Mouse (Mus musculus): ENCODE data around the gene Mtrf1.
"Not testable (repeated sequence)": the region's sequence is repeated elsewhere in the genome, so short reads cannot be mapped to it uniquely, and the experiment has no call there.

Mtrf1 gene

DNA sequence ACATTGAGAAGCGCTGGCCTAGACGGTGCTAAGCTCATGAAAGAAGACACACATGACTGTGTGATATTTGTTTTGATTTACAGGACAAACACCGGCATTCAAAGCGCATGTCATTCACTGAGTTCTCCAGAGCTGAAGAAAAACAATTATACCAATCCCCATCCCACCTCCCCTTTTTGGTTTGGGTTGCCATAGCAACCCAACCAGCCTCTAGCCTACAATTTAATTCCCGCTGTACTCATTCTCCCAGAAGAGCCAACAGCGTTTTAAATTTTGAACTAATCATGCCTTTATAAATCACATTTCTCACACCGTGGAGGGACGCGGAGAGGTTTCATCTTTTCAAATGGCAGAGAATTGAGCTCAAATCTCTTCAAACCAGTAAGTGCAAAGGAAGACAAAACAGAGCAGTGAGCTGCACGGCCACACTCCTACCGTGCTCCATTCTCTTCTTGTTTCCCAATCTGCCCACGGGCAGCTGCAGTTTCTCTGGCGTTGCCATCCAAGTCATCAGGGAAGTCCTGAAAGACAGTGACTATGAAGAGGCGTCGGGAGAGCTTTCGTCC is 47.6 kb downstream of the Mtrf1 start:
- peak; percentile 75 for DNase-seq (ENCODE audit: low spot score)

DNA sequence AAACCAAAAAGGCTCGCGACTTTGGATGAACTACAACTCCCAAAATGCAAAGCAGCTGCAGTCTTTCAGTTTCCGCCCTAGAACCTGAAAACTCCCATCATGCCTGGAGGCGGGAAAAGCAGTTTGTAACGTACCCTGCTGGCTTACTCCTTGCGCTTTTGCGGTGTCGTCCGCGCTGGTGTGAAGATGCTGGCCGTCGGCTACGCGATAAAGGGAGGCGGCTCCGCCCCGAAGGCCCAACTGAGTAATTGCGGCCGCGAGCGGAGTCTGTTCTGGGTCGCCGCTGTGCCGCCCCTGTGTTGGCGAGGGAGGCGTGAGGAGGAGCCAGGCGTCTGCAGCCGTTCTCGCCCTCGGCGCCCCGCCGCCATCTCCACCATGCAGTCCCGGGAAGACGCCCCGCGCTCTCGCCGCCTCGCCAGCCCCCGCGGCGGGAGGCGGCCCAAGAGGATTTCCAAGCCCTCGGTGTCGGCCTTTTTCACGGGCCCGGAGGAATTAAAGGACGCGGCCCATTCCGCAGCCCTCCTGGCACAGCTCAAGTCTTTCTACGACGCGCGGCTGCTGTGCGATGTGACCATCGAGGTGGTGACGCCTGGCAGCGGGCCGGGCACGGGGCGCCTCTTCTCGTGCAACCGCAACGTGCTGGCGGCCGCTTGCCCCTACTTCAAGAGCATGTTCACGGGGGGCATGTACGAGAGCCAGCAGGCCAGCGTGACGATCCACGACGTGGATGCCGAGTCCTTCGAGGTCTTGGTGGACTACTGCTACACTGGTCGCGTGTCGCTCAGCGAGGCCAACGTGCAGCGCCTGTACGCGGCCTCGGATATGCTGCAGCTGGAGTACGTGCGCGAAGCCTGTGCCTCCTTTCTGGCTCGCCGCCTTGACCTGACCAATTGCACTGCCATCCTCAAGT is 54.4 kb downstream of the Mtrf1 start, which contains the start of gene Kbtbd6:
Kbtbd6 (plus strand) TSS at position 155 of the 910 bp plus-strand sequence.
- DNase-seq (ENCODE audit: low spot score): peak; percentile 94

DNA sequence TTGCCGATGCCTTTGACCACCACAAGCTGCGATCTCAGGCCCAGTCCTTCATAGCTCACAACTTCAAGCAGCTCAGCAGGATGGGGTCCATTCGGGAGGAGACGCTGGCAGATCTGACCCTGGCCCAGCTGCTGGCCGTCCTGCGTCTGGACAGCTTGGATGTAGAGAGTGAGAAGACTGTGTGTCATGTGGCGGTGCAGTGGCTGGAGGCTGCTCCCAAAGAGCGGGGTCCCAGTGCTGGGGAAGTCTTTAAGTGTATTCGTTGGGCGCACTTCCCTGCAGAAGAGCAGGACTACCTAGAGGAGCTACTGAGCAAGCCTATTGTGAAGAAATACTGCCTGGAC is 55.0 kb downstream of the Mtrf1 start:
- DNase-seq (ENCODE audit: low spot score): not testable (repeated sequence)

DNA sequence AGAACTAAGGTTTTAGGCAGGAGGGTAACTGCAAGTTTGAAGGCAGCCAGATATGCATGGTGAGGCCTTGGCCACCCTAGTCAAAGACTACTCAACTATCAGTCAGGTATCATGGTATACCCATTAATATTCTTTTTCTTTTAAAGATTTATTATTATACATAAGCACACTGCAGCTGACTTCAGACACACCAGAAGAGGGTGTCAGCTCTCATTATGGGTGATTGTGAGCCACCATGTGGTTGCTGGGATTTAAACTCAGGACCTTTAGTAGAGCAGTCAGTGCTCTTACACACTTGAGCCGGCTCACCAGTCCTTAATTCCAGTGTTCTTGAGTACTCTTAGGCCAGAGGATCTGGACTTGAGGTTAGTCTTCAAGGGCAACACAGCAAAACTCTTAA is 62.8 kb downstream of the Mtrf1 start:
- DNase-seq (ENCODE audit: low spot score): no peak

DNA sequence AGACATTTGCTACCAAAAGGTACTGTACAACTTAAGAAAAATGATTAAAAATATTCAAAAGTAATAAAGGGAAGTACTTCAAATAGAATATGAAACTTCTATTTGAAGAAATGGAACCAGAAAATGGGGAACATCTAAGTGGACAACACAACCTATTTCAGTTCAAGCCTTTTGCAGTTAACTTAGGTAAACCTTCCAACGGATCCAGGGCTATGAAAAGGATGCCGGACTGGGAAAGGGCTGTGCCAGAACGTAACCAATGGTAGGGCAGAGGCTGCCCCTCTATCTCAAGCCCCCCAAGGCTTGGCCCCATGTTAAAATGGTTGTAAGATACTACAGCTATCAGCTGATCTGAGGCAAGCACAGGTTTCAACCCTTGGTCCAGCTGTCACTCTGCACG is 63.4 kb downstream of the Mtrf1 start:
- DNase-seq (ENCODE audit: low spot score): no peak

DNA sequence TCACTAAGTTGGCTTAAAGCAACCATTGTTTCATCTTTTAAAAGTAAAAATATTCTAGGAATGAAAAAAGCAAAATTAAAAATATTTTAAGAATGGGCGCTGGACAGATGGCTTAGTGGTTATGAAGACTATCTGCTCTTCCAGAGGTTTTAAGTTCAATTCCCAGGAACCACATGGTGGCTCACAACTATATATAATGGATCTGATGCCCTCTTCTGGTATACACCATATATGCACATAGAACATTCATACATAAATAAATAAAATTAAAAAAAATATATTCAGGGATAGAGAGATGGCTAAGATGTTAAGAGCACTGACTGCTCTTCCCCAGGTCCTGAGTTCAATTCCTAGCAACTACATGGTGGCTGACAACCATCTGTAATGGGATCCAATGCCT is 68.1 kb downstream of the Mtrf1 start:
- DNase-seq (ENCODE audit: low spot score): no peak

DNA sequence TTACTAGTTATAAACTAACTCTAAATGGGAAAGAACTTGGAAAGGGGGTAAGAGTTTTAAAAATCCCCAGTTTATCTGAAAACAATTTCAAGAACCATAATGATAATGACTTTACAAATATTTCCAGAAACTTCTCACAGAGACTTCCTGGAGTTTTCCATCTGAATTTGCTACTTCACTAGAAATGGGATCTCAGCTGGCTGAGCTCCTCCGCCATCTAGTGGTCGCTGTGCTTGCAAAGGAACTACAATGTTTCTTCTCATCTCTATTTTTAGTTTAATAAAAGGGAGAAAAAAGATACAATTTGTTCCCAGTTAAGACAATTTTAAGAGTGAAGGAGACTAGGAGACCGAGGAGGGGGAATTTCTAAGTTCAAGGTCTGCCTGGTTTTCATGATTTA is 70.0 kb downstream of the Mtrf1 start:
- DNase-seq (ENCODE audit: low spot score): peak; percentile 75
